Mouse (Mus musculus) spleen, adult 2 months (tissue): ENCODE results near the gene Snapc4.

Experiments
- CTCF ChIP-seq: fragments of 200-500 bp; IDR thresholded peaks from 2 replicates; pipeline ENCODE4 v1.5.1; 2011; ENCODE audit warnings: mild to moderate bottlenecking, inconsistent platforms; ENCODE audit not compliant: insufficient read depth, insufficient read length, insufficient replicate concordance; ENCODE audit errors: extremely low read depth
- POLR2A ChIP-seq: fragments of 200-500 bp; IDR thresholded peaks from 2 replicates; pipeline ENCODE4 v1.6.1; 2011; ENCODE audit warnings: low read depth, low read length, inconsistent platforms

DNA sequence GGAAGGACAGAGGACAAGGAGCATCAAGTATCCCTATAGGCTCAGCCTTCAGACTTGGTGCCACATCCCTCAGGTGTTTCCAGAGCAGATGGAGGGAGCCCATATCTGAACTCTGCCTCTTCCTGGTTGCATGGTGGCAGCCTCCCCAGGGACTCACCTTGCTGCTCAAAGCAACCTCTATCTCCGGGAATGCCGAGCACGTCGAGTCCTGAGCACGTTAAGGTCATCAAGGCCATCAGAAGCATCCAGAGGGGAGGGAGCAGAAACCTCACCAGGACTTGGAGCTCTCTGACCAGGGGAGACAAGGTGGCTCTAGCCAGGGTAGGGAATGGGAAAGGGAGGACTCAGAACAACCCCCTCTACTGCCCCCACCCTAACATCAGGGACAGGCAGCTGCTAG is 17.0 kb downstream of the Snapc4 start:
- TF ChIP-seq CTCF (no peak), POLR2A (no peak)
